Mouse (Mus musculus) gastrocnemius, adult 2 months (tissue): ENCODE results near the gene Anks1b. TPM values are rescaled to one million over a fixed set of nuclear protein-coding genes. Genes with fewer than 3 reads are reported as not detected.

Source experiments
- DNase-seq: peaks from one replicate; pipeline ENCODE4 v3.0.0; 2022
- H3K27ac ChIP-seq: fragments of 200-600 bp; 2 replicates; pipeline ENCODE4 v1.8.1; 2022; ENCODE audit warnings: mild to moderate bottlenecking
- H3K4me3 ChIP-seq: fragments of 200-600 bp; 2 replicates; pipeline ENCODE4 v1.8.1; 2022; ENCODE audit warnings: mild to moderate bottlenecking, moderate library complexity
- CTCF ChIP-seq: fragments of 200-600 bp; IDR thresholded peaks from 2 replicates; pipeline ENCODE4 v1.8.1; 2022; ENCODE audit warnings: antibody characterized with exemption, mild to moderate bottlenecking, moderate library complexity
- intact Hi-C: fragments of 180-260 bp; cut with DNase I; formaldehyde crosslinking; loops from one replicate; pipeline ENCODE4 v1.15.1; 2025
- total RNA-seq, 2 experiments: library from RNA; stranded (reverse); gene quantifications; 2 replicates each; pipeline ENCODE4 v1.2.3; 2021

Gene Anks1b
- total RNA-seq, 2 experiments from 2014 or later: 0.20 to 0.22 TPM

DNA sequence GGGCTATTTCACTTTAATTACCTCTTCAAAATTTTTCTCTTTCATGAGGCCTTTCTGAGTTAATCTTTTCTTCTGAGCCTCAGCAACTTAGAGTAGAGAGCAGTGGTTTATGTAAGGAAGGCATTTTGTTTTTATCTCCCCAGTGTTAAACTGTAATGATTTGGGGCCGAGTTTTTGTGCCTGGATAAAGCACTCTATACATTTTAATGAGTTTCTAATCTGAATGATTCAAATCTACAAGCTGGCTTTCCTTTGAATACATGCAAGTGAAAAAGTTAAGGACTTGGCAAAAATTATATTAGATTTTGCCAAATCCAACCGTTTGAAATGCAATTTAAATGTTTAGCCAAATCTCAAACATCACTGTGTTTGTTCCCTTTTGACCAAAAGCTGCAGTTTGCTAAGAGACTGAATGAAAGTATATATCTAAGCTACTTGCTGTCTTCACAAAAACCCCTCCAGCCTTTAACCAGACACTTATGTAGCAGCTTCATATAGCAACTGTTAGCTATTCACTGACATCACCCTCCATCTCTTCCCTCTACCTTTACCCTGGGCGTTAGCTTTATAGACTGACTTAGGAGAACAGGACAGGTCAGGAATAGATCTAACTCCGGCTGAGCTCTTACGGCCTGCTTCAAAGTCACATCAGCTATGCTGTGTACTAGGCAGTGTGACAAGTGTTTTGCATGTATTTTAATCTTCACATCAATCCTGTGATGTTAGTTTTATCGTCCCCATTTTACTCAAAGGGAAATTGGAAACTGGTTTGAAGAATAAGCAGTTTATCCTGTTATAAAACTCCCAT is 122.5 kb downstream of the Anks1b start:
- intact Hi-C loops: no loop called here
- Histone ChIP-seq H3K27ac (no peak overlapping the region), H3K4me3 (no peak overlapping the region)
- DNase-seq: no peak
- TF ChIP-seq CTCF: no peak

DNA sequence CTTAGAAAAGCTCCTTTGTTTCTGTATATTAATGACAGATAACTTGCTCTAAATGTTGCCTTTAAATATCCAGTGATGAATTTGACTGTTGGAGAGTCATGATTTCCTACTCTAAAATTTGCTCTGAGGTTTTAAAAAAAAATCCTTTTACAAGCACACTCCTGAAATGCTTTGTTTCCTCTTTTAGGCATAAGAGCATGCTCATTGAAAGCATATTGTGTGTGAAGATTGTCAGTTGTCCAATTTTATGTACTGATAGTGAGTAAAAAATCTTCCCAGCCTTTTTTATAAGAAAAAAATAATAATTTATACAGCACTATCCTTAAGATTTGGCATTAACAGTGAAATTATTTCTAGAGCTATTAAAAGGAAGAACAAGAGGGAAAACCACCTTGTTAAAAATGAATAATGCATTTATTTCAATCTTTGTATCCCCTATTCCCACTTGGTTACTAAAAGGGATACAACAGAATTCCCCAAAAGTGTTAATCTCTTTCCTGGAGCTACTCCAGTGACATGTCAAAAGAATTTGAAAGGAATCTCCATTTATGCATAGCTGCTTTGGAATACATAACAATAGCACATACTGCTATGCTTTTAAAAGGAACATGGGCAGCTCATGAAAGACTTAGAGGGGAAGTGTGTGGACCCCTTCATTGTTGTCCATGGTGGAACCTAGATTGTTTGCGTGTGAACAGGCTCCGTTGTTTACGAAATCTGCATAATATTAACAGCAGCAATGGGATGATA is 130.8 kb downstream of the Anks1b start:
- intact Hi-C loops: no loop called here
- Histone ChIP-seq H3K27ac (no peak overlapping the region), H3K4me3 (no peak overlapping the region)
- DNase-seq: no peak
- TF ChIP-seq CTCF: no peak

DNA sequence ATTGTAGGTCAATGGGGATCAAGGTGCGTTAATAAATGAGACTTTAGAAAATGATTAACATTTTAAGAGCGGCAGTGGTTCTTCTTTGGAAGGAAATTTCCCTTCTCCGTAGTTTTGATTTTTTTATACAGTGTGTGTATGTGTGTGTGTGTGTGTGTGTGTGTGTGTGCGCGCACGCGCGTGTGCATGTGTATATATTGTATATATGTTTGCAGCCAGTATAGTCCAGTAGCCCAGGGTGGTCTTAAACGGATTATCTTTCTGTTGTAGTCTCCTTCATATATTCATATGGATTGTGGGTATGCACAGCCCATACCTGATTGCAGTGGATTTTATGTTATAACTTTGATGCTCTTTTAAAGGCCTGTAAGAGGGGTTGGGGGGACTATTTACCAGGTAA is 131.6 kb downstream of the Anks1b start:
- intact Hi-C loops: no loop called here
- no peak for DNase-seq
- H3K4me3 ChIP-seq: no peak overlapping the region
- H3K27ac ChIP-seq: no peak overlapping the region
- no peak for TF ChIP-seq CTCF

DNA sequence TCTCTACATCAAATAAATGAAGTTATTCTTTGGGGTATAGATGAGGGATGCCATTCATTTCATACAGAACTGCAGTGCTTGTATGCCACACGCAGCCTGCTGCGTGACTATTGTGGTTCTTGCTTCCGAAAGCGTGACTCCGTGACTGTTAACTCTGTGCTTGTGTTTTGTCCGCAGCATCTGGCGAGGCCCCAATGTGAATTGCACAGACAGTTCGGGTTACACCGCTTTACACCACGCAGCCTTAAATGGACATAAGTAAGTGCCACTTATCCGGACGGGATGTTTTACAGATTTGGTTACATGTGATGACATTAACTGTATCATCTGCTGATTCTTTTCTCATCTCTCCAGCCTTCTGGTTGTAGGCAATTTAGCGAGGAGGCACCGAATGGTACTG is 159.7 kb downstream of the Anks1b start:
- no peak for TF ChIP-seq CTCF
- intact Hi-C loops: no loop called here
- Histone ChIP-seq H3K4me3 (no peak overlapping the region), H3K27ac (no peak overlapping the region)
- no peak for DNase-seq

DNA sequence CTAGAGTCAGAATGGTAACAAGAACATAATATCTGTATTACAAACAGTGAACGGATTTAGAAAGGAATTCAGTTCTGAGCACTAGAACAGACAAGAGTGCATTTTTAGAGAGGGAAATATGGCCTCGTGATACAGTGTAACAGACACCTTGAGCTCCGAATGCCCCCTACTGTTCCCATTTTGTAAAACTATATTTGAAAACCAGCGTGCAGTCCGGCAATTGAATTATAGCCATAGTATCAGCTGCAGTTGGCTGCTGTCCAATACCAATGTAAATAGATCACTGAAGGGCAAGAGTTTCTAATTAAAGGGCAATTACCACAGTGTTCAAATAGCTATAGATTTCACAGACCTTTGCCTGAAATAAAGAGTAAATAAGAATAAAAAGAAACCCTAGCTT is 170.0 kb downstream of the Anks1b start:
- no peak for TF ChIP-seq CTCF
- intact Hi-C loops: no loop called here
- DNase-seq: no peak
- Histone ChIP-seq H3K4me3 (no peak overlapping the region), H3K27ac (no peak overlapping the region)

DNA sequence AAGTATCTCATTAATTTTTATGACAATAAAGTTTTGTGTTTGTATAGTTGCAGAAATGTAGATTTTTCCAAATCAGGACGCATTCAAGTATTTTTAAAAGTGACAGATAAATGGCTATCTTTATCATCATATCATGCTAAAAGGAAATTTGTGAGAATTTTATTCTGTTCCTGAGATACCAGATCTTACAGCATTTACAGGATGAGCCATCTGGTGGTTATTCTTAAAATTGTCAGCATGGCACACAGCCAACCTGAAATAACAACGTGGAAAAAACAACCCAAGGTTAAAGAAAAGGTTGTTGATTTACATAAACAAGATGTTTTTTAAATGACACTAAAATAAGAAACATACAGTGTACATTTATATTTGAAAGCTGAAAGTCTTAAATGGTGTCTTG is 170.5 kb downstream of the Anks1b start:
- H3K27ac ChIP-seq: no peak overlapping the region
- DNase-seq: no peak
- intact Hi-C loops: no loop called here
- peak; percentile 23; the same call in 1 of the 2 replicates for TF ChIP-seq CTCF
- no peak overlapping the region for H3K4me3 ChIP-seq

DNA sequence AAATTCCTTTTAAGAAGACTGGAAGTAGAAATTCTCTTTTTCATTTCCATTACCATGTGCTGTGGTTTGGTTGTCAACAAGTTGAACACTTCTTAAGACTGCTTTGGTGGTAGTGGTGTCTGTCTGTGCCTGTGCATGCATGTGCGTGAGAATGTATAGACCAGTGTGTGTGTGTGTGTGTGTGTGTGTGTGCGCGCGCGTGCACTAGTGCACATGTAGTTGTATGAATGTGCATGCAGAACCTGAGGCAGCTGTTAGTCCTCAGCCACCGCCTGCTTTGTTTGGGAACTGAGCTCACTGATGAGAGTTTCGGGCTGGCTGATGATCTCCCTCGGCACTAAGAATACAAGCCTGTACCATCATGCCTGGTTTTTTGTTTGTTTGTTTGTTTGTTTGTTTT is 170.9 kb downstream of the Anks1b start:
- Histone ChIP-seq H3K27ac (no peak overlapping the region), H3K4me3 (no peak overlapping the region)
- intact Hi-C loops: no loop called here
- TF ChIP-seq CTCF: no peak
- no peak for DNase-seq

DNA sequence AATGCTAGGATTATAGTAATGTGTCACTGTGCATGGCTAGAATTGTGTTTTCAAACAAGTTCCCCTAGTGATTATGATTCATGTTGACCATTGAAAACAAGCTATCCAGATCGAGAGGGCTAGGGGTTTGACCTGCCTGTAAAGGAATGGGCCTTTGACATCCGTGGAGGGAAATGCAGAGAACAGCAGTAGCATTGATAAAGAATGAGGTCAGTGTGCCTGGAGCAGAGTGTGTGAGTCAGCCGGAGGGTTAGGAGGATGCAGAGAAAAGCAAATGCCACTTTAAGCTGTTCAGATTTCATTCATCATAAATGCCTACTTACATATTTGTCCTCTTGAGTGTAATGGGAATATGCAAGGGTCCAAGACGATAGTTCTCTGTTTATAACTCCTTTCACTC is 195.3 kb downstream of the Anks1b start:
- DNase-seq: no peak
- Histone ChIP-seq H3K27ac (no peak overlapping the region), H3K4me3 (no peak overlapping the region)
- no peak for TF ChIP-seq CTCF
- intact Hi-C loops: no loop called here

DNA sequence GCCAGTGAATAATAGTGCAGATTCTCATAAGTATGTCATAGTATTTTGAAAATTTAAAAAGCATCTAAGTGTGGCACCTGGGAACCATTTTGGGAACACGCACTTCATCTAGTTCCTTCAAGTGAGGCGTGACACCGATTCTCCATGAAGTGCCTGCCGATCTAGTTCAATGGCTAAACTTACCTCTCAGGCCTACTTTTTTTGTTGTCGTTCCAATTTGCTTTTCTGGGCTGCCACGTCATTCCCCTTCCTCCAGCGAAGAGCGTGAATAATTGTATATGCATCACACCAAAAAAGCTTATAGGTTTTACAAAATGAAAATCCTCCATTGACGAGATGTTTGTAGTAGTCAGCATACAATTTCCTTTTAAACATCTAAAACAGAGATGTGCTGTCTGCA is 204.6 kb downstream of the Anks1b start:
- no peak for DNase-seq
- no peak for TF ChIP-seq CTCF
- Histone ChIP-seq H3K4me3 (no peak overlapping the region), H3K27ac (no peak overlapping the region)
- intact Hi-C loops: no loop called here

DNA sequence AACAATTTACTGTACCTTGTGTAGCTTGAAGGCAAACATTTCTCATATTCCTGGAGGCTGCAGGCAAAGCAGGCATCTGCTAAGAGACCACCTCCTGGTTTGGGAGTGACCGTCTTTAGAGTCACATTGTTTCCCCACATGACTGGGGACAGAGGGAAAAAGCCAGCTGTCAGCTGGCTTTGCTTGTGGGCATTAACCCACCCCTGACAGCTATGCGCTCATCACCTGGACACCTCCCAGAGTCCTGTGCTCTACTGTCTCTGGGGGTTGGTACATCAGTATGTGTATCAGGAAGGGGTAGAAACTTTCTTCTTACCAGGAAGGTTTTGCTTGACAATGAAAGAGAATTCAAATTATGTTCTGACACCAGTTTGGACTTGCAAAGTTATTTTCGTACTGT is 207.8 kb downstream of the Anks1b start:
- DNase-seq: no peak
- H3K27ac ChIP-seq: no peak overlapping the region

DNA sequence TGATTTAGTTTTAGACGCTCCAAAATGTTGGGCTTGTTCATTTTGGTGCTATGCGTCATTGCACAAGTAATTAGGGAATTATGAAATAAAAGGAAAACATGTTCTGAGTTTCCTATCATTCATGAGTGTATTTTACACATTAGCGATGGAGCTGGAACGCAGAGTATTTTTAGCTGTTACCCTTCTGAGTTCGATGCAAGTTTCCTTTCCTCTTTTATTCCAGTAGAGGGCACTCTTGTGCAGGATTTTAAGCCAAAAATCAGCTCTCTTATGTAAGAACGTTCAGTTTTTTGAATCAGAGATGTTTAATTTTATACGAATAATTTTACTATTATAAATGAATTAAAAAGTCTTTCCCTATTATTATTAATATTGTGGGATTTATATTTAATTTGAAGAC is 208.3 kb downstream of the Anks1b start:
- no peak overlapping the region for H3K27ac ChIP-seq
- peak; percentile 79 for TF ChIP-seq CTCF
- no peak for DNase-seq
- H3K4me3 ChIP-seq: no peak overlapping the region
- intact Hi-C loops: loop anchor here (2.0 kb wide), 1 partner anchor 609 kb away; no protein-coding TSS in a partner anchor

More for the DNA sequence above, 207.8 kb downstream of the Anks1b start:
- intact Hi-C loops: no loop called here
- H3K4me3 ChIP-seq: no peak overlapping the region
- TF ChIP-seq CTCF: no peak

DNA sequence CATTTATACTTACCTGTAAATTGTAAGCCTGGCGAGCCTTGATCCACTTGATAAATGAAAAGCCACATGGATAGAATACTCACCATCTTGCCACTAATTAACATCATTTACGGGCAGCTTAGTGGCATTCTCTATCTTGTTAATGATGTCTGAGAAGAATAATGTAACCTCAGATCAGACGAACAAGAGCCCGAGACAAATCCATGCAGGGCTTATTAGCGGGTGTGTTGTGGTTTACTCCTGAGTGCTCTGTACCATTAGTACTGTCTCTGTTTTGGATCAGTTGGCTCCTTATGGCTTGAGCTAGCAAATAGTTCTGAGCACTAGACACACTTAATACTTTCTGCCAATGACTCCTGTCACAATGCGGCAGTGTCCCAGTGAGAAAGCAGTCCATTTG is 220.6 kb downstream of the Anks1b start:
- H3K27ac ChIP-seq: no peak overlapping the region
- H3K4me3 ChIP-seq: no peak overlapping the region
- intact Hi-C loops: no loop called here
- DNase-seq: no peak
- no peak for TF ChIP-seq CTCF

DNA sequence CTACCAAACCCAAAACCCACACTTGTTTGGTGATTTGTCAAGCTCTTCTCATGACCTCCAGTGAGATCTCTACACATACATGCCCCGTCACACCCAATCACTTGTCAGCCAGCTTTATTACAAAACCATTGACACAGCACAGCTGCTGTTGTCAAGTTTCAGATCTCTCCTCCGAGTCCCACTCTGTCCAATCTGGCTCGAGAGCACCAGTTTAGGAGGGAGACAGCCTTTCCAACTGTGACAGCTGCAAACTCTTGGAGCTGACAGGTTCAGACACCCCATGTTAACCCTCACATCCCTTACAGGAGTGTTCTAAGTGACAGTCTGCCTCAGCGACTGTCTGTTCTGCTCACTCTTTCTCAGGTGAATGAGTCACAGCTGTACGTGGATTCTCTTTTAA is 239.4 kb downstream of the Anks1b start:
- no peak overlapping the region for H3K4me3 ChIP-seq
- H3K27ac ChIP-seq: no peak overlapping the region
- TF ChIP-seq CTCF: no peak
- intact Hi-C loops: no loop called here
- DNase-seq: no peak

DNA sequence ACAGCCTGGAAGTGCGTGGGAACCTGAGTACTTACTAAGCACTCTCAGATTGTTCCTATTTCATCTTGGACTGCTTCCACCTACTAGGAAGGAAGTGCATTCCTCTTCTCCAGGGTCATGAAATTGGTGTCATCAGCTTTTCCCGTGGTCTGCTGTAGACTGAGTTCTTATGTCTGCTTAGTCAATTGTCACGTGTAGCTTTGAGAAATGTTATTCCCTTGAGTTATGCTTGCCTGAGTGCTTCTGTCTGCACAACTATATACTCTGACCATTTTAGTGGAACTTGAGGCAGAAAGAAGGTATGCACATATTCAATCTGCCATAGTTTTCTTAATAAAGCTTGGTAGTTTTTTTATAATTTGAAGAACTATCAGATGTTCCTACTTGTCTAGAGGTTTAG is 243.6 kb downstream of the Anks1b start:
- DNase-seq: no peak
- Histone ChIP-seq H3K4me3 (no peak overlapping the region), H3K27ac (no peak overlapping the region)
- intact Hi-C loops: no loop called here
- no peak for TF ChIP-seq CTCF
